Mouse (Mus musculus) CH12.LX (cell line): Measurements from ENCODE around the gene Rbmxl1. TPM values are rescaled to one million over a fixed set of nuclear protein-coding genes. Genes with fewer than 3 reads are reported as not detected.

Experiments used
- DNase-seq: peaks from one replicate; pipeline ENCODE4 v3.0.0-alpha.2; 2013; ENCODE audit errors: extremely low read depth
- H3K27ac ChIP-seq: 2 replicates; pipeline ENCODE4 v1.5.1; 2012; ENCODE audit warnings: low read depth, mild to moderate bottlenecking, control low read depth, moderate library complexity; ENCODE audit not compliant: insufficient read depth
- H3K27me3 ChIP-seq: replicated peaks from 2 replicates; pipeline ENCODE3; 2012; ENCODE audit warnings: inconsistent platforms
- H3K36me3 ChIP-seq, 2 experiments: replicated peaks in 1 of 2; 2 replicates each; pipeline versions ENCODE3 to v1.6.1; 2012; ENCODE audit warnings: inconsistent platforms in 1 of 2, low read length in 1 of 2, mild to moderate bottlenecking in 1 of 2, mixed read lengths in 1 of 2, moderate library complexity in 1 of 2; ENCODE audit not compliant: control insufficient read depth in 1 of 2, insufficient read depth in 1 of 2
- H3K4me1 ChIP-seq, 2 experiments: 2 replicates each; pipeline ENCODE4 v1.6.1; 2012; ENCODE audit warnings: inconsistent platforms in 1 of 2, moderate library complexity in 1 of 2; ENCODE audit not compliant: insufficient read depth in 2 of 2, control insufficient read depth in 1 of 2
- H3K4me2 ChIP-seq: 2 replicates; pipeline ENCODE4 v1.6.1; 2012; ENCODE audit warnings: low read depth, mild to moderate bottlenecking, control low read depth; ENCODE audit not compliant: poor library complexity, insufficient read depth, severe bottlenecking
- H3K4me3 ChIP-seq, 3 experiments: fragments of 150-350 bp in 1 of 3; sonication (generic) in 1 of 3; replicated peaks in 1 of 3; 2 replicates each; pipeline versions ENCODE3 to v1.5.1; 2011 to 2012; ENCODE audit warnings: low read depth in 2 of 3, low read length in 2 of 3, mild to moderate bottlenecking in 2 of 3, moderate library complexity in 2 of 3, control low read depth in 1 of 3, improper control_type of control experiment in 1 of 3, inconsistent platforms in 1 of 3, mixed read lengths in 1 of 3; ENCODE audit not compliant: poor library complexity in 1 of 3
- H3K79me2 ChIP-seq: replicated peaks from 2 replicates; pipeline ENCODE4 v1.6.1; 2012; ENCODE audit warnings: mild to moderate bottlenecking, moderate library complexity; ENCODE audit not compliant: control insufficient read depth, poor library complexity, insufficient read depth, severe bottlenecking; ENCODE audit errors: extremely low read depth
- H3K9ac ChIP-seq: 2 replicates; pipeline ENCODE4 v1.6.1; 2012; ENCODE audit warnings: low read depth, mild to moderate bottlenecking, control low read depth, moderate library complexity; ENCODE audit not compliant: insufficient read depth
- H3K9me3 ChIP-seq: replicated peaks from 2 replicates; pipeline ENCODE3; 2012; ENCODE audit warnings: low read length, inconsistent platforms, mixed read lengths
- ELF1 ChIP-seq: IDR thresholded peaks from 2 replicates; pipeline ENCODE4 v1.6.1; 2014; ENCODE audit warnings: low read depth, mild to moderate bottlenecking, inconsistent platforms, low read length, improper control_type of control experiment
- EP300 ChIP-seq: IDR thresholded peaks from 2 replicates; pipeline ENCODE4 v1.6.1; 2011; ENCODE audit warnings: low read length, improper control_type of control experiment
- ETS1 ChIP-seq: conservative IDR thresholded peaks from 2 replicates; pipeline ENCODE4 v1.6.1; 2012; ENCODE audit warnings: low read depth, mild to moderate bottlenecking, inconsistent platforms, low read length, improper control_type of control experiment, moderate library complexity
- GABPA ChIP-seq: IDR thresholded peaks from 2 replicates; pipeline ENCODE4 v1.6.1; 2012; ENCODE audit warnings: low read depth, low read length, improper control_type of control experiment, inconsistent platforms; ENCODE audit not compliant: insufficient replicate concordance
- MAX ChIP-seq: IDR thresholded peaks from 2 replicates; pipeline ENCODE4 v1.6.1; 2011; ENCODE audit warnings: low read length, improper control_type of control experiment
- MEF2A ChIP-seq: IDR thresholded peaks from 2 replicates; pipeline ENCODE4 v1.6.1; 2014; ENCODE audit warnings: low read depth, mild to moderate bottlenecking, inconsistent platforms, low read length, improper control_type of control experiment, borderline replicate concordance
- MXI1 ChIP-seq: IDR thresholded peaks from 2 replicates; pipeline ENCODE4 v1.6.1; 2011; ENCODE audit warnings: mild to moderate bottlenecking, low read depth, low read length, improper control_type of control experiment
- NRF1 ChIP-seq: IDR thresholded peaks from 2 replicates; pipeline ENCODE4 v1.6.1; 2014; ENCODE audit warnings: low read depth, mild to moderate bottlenecking, inconsistent platforms, low read length, improper control_type of control experiment, moderate library complexity
- PAX5 ChIP-seq: IDR thresholded peaks from 2 replicates; pipeline ENCODE4 v1.6.1; 2012; ENCODE audit warnings: low read length, inconsistent platforms, mixed read lengths
- RAD21 ChIP-seq: IDR thresholded peaks from 2 replicates; pipeline ENCODE4 v1.6.1; 2011; ENCODE audit warnings: low read depth, mild to moderate bottlenecking, low read length, improper control_type of control experiment, moderate library complexity
- RCOR1 ChIP-seq: conservative IDR thresholded peaks from 2 replicates; pipeline ENCODE4 v1.6.1; 2012; ENCODE audit warnings: low read depth, mild to moderate bottlenecking, inconsistent platforms, low read length, improper control_type of control experiment
- SIN3A ChIP-seq: IDR thresholded peaks from 2 replicates; pipeline ENCODE4 v1.6.1; 2012; ENCODE audit warnings: low read length, improper control_type of control experiment, inconsistent platforms
- SMC3 ChIP-seq: IDR thresholded peaks from 2 replicates; pipeline ENCODE4 v1.6.1; 2011; ENCODE audit warnings: low read depth, low read length, improper control_type of control experiment
- USF2 ChIP-seq: conservative IDR thresholded peaks from 2 replicates; pipeline ENCODE4 v1.6.1; 2011; ENCODE audit warnings: low read depth, low read length, improper control_type of control experiment
- ZMIZ1 ChIP-seq: IDR thresholded peaks from 2 replicates; pipeline ENCODE4 v1.6.1; 2012; ENCODE audit warnings: low read depth, mild to moderate bottlenecking, inconsistent platforms, low read length, improper control_type of control experiment
- dilution Hi-C: fragments of 300-500 bp; cut with MboI; formaldehyde crosslinking; loops from 2 replicates; pipeline ENCODE4 v1.14.3; 2020; ENCODE audit warnings: low sequenced_read_pairs; ENCODE audit not compliant: extremely low pct_unique_long_range_greater_than_20kb, extremely low pct_ligation_motif_present
- in situ Hi-C: fragments of 300-500 bp; cut with MboI; formaldehyde crosslinking; loops from 3 replicates; pipeline ENCODE4 v1.14.3; 2019; ENCODE audit warnings: low sequenced_read_pairs, low pct_ligation_motif_present, low pct_unique_long_range_greater_than_20kb, mixed read lengths
- polyA plus RNA-seq: library from polyadenylated mRNA; unstranded; fragments of >175 nt; gene quantifications from 2 replicates; pipeline ENCODE4 v1.2.1, GENCODE M21; 2012; ENCODE audit warnings: low read depth; ENCODE audit not compliant: insufficient read length
- total RNA-seq, 2 experiments: library from RNA; depleted of rRNA; stranded (reverse); fragments of 300-350 nt in 1 of 2; fragments of >200 nt in 1 of 2; gene quantifications; 2 replicates each; pipeline ENCODE4 v1.2.3; 2012 to 2014

Gene Rbmxl1
- total and polyA plus RNA-seq, 3 experiments, result 103 to 226 (median 191) TPM

DNA sequence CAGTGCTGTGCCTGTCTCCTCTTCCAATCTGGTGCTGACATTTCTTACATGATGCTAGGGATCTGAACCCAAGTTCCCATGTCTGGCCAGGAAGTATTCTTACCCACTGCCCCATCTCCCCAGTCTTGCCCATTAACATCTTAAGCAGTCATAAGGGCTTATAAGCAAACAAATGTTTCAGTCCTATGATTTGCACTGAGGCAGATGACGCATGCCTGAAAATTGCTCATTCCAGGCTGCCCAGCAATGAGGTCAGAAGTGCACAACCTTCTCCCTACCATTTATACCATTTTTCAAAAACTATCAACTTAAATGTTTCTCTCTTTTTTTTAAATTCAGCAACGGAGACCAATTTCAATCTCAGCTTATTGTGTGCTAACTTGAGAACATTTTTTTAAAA is 44.8 kb downstream of the Rbmxl1 start:
- Histone ChIP-seq H3K27me3 (no peaks in the 10 kb centered on the region), H3K27ac (no peak overlapping the region), H3K4me3 (no peak overlapping the region), H3K9me3 (peaks cover 2% of the 10 kb centered on the region), H3K36me3 (no peaks in the 10 kb centered on the region), H3K4me2 (no peak overlapping the region), H3K4me1 (peaks cover 0 to 11% of the 10 kb centered on the region in 2 experiments; a peak in 2 of 4 replicates), H3K9ac (no peak overlapping the region), H3K79me2 (no peaks in the 10 kb centered on the region)
- dilution Hi-C loops, result no loop called here
- no peak for DNase-seq
- TF ChIP-seq EP300 (no peak), USF2 (no peak), ETS1 (no peak), GABPA (no peak), RAD21 (no peak), SMC3 (no peak), ELF1 (no peak)
- in situ Hi-C loops, result no loop called here

- Histone ChIP-seq H3K4me3 (no peak overlapping the region), H3K9me3 (no peaks in the 10 kb centered on the region), H3K4me2 (no peak overlapping the region), H3K4me1 (peaks cover 0 to 3% of the 10 kb centered on the region in 2 experiments; a peak in 2 of 4 replicates), H3K9ac (no peak overlapping the region), H3K36me3 (no peaks in the 10 kb centered on the region), H3K27ac (no peak overlapping the region), H3K27me3 (no peaks in the 10 kb centered on the region), H3K79me2 (no peaks in the 10 kb centered on the region)
- dilution Hi-C loops (no loop called here), in situ Hi-C loops (no loop called here)
- no peak for DNase-seq
- no peak for TF ChIP-seq ELF1
- no peak for TF ChIP-seq RCOR1
- no peak for TF ChIP-seq MEF2A
- TF ChIP-seq NRF1, result no peak
- TF ChIP-seq MAX, result no peak
- TF ChIP-seq ZMIZ1, result no peak
- TF ChIP-seq SIN3A, result no peak
- TF ChIP-seq SMC3, result no peak
- no peak for TF ChIP-seq MXI1
- no peak for TF ChIP-seq RAD21
- TF ChIP-seq PAX5, result no peak
Observed at GRCm38 (mm10) chr8:78456441-78456840, 52.3 kb downstream of the Rbmxl1 start.

Other genes with a start within 250 kb of the Rbmxl1 start
- not detected in 2 replicates for gene Pou4f2, start 72.3 kb downstream of the Rbmxl1 start, total RNA-seq (2012; rRNA removed)
- gene Pou4f2, start 72.3 kb downstream of the Rbmxl1 start, total RNA-seq (2014; rRNA removed), result not detected in 2 replicates
- not detected in 2 replicates for gene Pou4f2, start 72.3 kb downstream of the Rbmxl1 start, polyA plus RNA-seq
- 10.8 and 11.4 TPM in 2 replicates for gene Slc10a7, start 448 bp upstream of the Rbmxl1 start, total RNA-seq (2012; rRNA removed)
- 16.3 and 16.4 TPM in 2 replicates for gene Slc10a7, start 448 bp upstream of the Rbmxl1 start, total RNA-seq (2014; rRNA removed)
- gene Slc10a7, start 448 bp upstream of the Rbmxl1 start, polyA plus RNA-seq, result 16.3 and 20.4 TPM in 2 replicates